Mouse (Mus musculus) CH12.LX (cell line): ENCODE results near the gene Fbxo44. TPM values are rescaled to one million over a fixed set of nuclear protein-coding genes. Genes with fewer than 3 reads are reported as not detected.

Experiments used
- DNase-seq: peaks from one replicate; pipeline ENCODE4 v3.0.0-alpha.2; 2013; ENCODE audit errors: extremely low read depth
- H3K27ac ChIP-seq: 2 replicates; pipeline ENCODE4 v1.5.1; 2012; ENCODE audit warnings: low read depth, mild to moderate bottlenecking, control low read depth, moderate library complexity; ENCODE audit not compliant: insufficient read depth
- H3K27me3 ChIP-seq: replicated peaks from 2 replicates; pipeline ENCODE3; 2012; ENCODE audit warnings: inconsistent platforms
- H3K36me3 ChIP-seq, 2 experiments: replicated peaks in 1 of 2; 2 replicates each; pipeline versions ENCODE3 to v1.6.1; 2012; ENCODE audit warnings: inconsistent platforms in 1 of 2, low read length in 1 of 2, mild to moderate bottlenecking in 1 of 2, mixed read lengths in 1 of 2, moderate library complexity in 1 of 2; ENCODE audit not compliant: control insufficient read depth in 1 of 2, insufficient read depth in 1 of 2
- H3K4me1 ChIP-seq, 2 experiments: 2 replicates each; pipeline ENCODE4 v1.6.1; 2012; ENCODE audit warnings: inconsistent platforms in 1 of 2, moderate library complexity in 1 of 2; ENCODE audit not compliant: insufficient read depth in 2 of 2, control insufficient read depth in 1 of 2
- H3K4me2 ChIP-seq: 2 replicates; pipeline ENCODE4 v1.6.1; 2012; ENCODE audit warnings: low read depth, mild to moderate bottlenecking, control low read depth; ENCODE audit not compliant: poor library complexity, insufficient read depth, severe bottlenecking
- H3K4me3 ChIP-seq, 3 experiments: fragments of 150-350 bp in 1 of 3; sonication (generic) in 1 of 3; replicated peaks in 1 of 3; 2 replicates each; pipeline versions ENCODE3 to v1.5.1; 2011 to 2012; ENCODE audit warnings: low read depth in 2 of 3, low read length in 2 of 3, mild to moderate bottlenecking in 2 of 3, moderate library complexity in 2 of 3, control low read depth in 1 of 3, improper control_type of control experiment in 1 of 3, inconsistent platforms in 1 of 3, mixed read lengths in 1 of 3; ENCODE audit not compliant: poor library complexity in 1 of 3
- H3K79me2 ChIP-seq: replicated peaks from 2 replicates; pipeline ENCODE4 v1.6.1; 2012; ENCODE audit warnings: mild to moderate bottlenecking, moderate library complexity; ENCODE audit not compliant: control insufficient read depth, poor library complexity, insufficient read depth, severe bottlenecking; ENCODE audit errors: extremely low read depth
- H3K9ac ChIP-seq: 2 replicates; pipeline ENCODE4 v1.6.1; 2012; ENCODE audit warnings: low read depth, mild to moderate bottlenecking, control low read depth, moderate library complexity; ENCODE audit not compliant: insufficient read depth
- H3K9me3 ChIP-seq: replicated peaks from 2 replicates; pipeline ENCODE3; 2012; ENCODE audit warnings: low read length, inconsistent platforms, mixed read lengths
- BHLHE40 ChIP-seq: IDR thresholded peaks from 2 replicates; pipeline ENCODE4 v1.6.1; 2011; ENCODE audit warnings: mild to moderate bottlenecking, low read depth, low read length, improper control_type of control experiment
- CHD1 ChIP-seq: IDR thresholded peaks from 2 replicates; pipeline ENCODE4 v1.6.1; 2012; ENCODE audit warnings: low read depth, low read length, improper control_type of control experiment, inconsistent platforms
- CHD2 ChIP-seq: IDR thresholded peaks from 2 replicates; pipeline ENCODE4 v1.6.1; 2011; ENCODE audit warnings: low read length, improper control_type of control experiment
- CTCF ChIP-seq, 2 experiments: IDR thresholded peaks in 1 of 2; conservative IDR thresholded peaks in 1 of 2; 2 replicates each; pipeline ENCODE4 v1.5.1; 2011 to 2012; ENCODE audit warnings: low read depth in 2 of 2, low read length in 2 of 2, improper control_type of control experiment in 1 of 2, inconsistent platforms in 1 of 2, mild to moderate bottlenecking in 1 of 2, moderate library complexity in 1 of 2
- E2F4 ChIP-seq: IDR thresholded peaks from 2 replicates; pipeline ENCODE4 v1.6.1; 2011; ENCODE audit warnings: low read depth, low read length, improper control_type of control experiment; ENCODE audit not compliant: insufficient replicate concordance
- ELF1 ChIP-seq: IDR thresholded peaks from 2 replicates; pipeline ENCODE4 v1.6.1; 2014; ENCODE audit warnings: low read depth, mild to moderate bottlenecking, inconsistent platforms, low read length, improper control_type of control experiment
- EP300 ChIP-seq: IDR thresholded peaks from 2 replicates; pipeline ENCODE4 v1.6.1; 2011; ENCODE audit warnings: low read length, improper control_type of control experiment
- ETS1 ChIP-seq: conservative IDR thresholded peaks from 2 replicates; pipeline ENCODE4 v1.6.1; 2012; ENCODE audit warnings: low read depth, mild to moderate bottlenecking, inconsistent platforms, low read length, improper control_type of control experiment, moderate library complexity
- GABPA ChIP-seq: IDR thresholded peaks from 2 replicates; pipeline ENCODE4 v1.6.1; 2012; ENCODE audit warnings: low read depth, low read length, improper control_type of control experiment, inconsistent platforms; ENCODE audit not compliant: insufficient replicate concordance
- HCFC1 ChIP-seq: IDR thresholded peaks from 2 replicates; pipeline ENCODE4 v1.6.1; 2012; ENCODE audit warnings: low read depth, mild to moderate bottlenecking, inconsistent platforms, low read length, improper control_type of control experiment
- IRF4 ChIP-seq: IDR thresholded peaks from 2 replicates; pipeline ENCODE4 v1.6.1; 2014; ENCODE audit warnings: low read depth, mild to moderate bottlenecking, inconsistent platforms, low read length, improper control_type of control experiment
- JUN ChIP-seq: IDR thresholded peaks from 2 replicates; pipeline ENCODE4 v1.6.1; 2011; ENCODE audit warnings: low read depth, mild to moderate bottlenecking, low read length, improper control_type of control experiment, moderate library complexity; ENCODE audit not compliant: insufficient read depth
- JUND ChIP-seq: conservative IDR thresholded peaks from 2 replicates; pipeline ENCODE4 v1.6.1; 2011; ENCODE audit warnings: low read depth, low read length, improper control_type of control experiment
- KAT2A ChIP-seq: IDR thresholded peaks from 2 replicates; pipeline ENCODE4 v1.6.1; 2012; ENCODE audit warnings: low read length, improper control_type of control experiment, inconsistent platforms; ENCODE audit not compliant: insufficient replicate concordance
- MAFK ChIP-seq: IDR thresholded peaks from 2 replicates; pipeline ENCODE4 v1.6.1; 2011; ENCODE audit warnings: low read length, improper control_type of control experiment; ENCODE audit not compliant: insufficient replicate concordance
- MAX ChIP-seq: IDR thresholded peaks from 2 replicates; pipeline ENCODE4 v1.6.1; 2011; ENCODE audit warnings: low read length, improper control_type of control experiment
- MAZ ChIP-seq: IDR thresholded peaks from 2 replicates; pipeline ENCODE4 v1.6.1; 2012; ENCODE audit warnings: low read depth, mild to moderate bottlenecking, inconsistent platforms, low read length, improper control_type of control experiment, moderate library complexity
- MEF2A ChIP-seq: IDR thresholded peaks from 2 replicates; pipeline ENCODE4 v1.6.1; 2014; ENCODE audit warnings: low read depth, mild to moderate bottlenecking, inconsistent platforms, low read length, improper control_type of control experiment, borderline replicate concordance
- MXI1 ChIP-seq: IDR thresholded peaks from 2 replicates; pipeline ENCODE4 v1.6.1; 2011; ENCODE audit warnings: mild to moderate bottlenecking, low read depth, low read length, improper control_type of control experiment
- MYC ChIP-seq: IDR thresholded peaks from 2 replicates; pipeline ENCODE4 v1.6.1; 2011; ENCODE audit warnings: low read depth, mild to moderate bottlenecking, improper control_type of control experiment, low read length
- NELFE ChIP-seq: IDR thresholded peaks from 2 replicates; pipeline ENCODE4 v1.6.1; 2011; ENCODE audit warnings: low read depth, low read length, improper control_type of control experiment
- NRF1 ChIP-seq: IDR thresholded peaks from 2 replicates; pipeline ENCODE4 v1.6.1; 2014; ENCODE audit warnings: low read depth, mild to moderate bottlenecking, inconsistent platforms, low read length, improper control_type of control experiment, moderate library complexity
- PAX5 ChIP-seq: IDR thresholded peaks from 2 replicates; pipeline ENCODE4 v1.6.1; 2012; ENCODE audit warnings: low read length, inconsistent platforms, mixed read lengths
- POLR2A ChIP-seq: IDR thresholded peaks from 2 replicates; pipeline ENCODE4 v1.6.1; 2011; ENCODE audit warnings: low read depth, mild to moderate bottlenecking, improper control_type of control experiment, low read length
- POLR2AphosphoS2 ChIP-seq: IDR thresholded peaks from 2 replicates; pipeline ENCODE4 v1.6.1; 2011; ENCODE audit warnings: low read depth, low read length, improper control_type of control experiment
- RAD21 ChIP-seq: IDR thresholded peaks from 2 replicates; pipeline ENCODE4 v1.6.1; 2011; ENCODE audit warnings: low read depth, mild to moderate bottlenecking, low read length, improper control_type of control experiment, moderate library complexity
- RCOR1 ChIP-seq: conservative IDR thresholded peaks from 2 replicates; pipeline ENCODE4 v1.6.1; 2012; ENCODE audit warnings: low read depth, mild to moderate bottlenecking, inconsistent platforms, low read length, improper control_type of control experiment
- SIN3A ChIP-seq: IDR thresholded peaks from 2 replicates; pipeline ENCODE4 v1.6.1; 2012; ENCODE audit warnings: low read length, improper control_type of control experiment, inconsistent platforms
- SMC3 ChIP-seq: IDR thresholded peaks from 2 replicates; pipeline ENCODE4 v1.6.1; 2011; ENCODE audit warnings: low read depth, low read length, improper control_type of control experiment
- TBP ChIP-seq: conservative IDR thresholded peaks from 2 replicates; pipeline ENCODE4 v1.6.1; 2011; ENCODE audit warnings: low read depth, low read length, improper control_type of control experiment
- TCF12 ChIP-seq: IDR thresholded peaks from 2 replicates; pipeline ENCODE4 v1.6.1; 2014; ENCODE audit warnings: low read depth, mild to moderate bottlenecking, inconsistent platforms, low read length, improper control_type of control experiment
- UBTF ChIP-seq: IDR thresholded peaks from 2 replicates; pipeline ENCODE4 v1.6.1; 2012; ENCODE audit warnings: low read depth, mild to moderate bottlenecking, inconsistent platforms, low read length, improper control_type of control experiment, moderate library complexity
- USF1 ChIP-seq: IDR thresholded peaks from 2 replicates; pipeline ENCODE4 v1.6.1; 2014; ENCODE audit warnings: low read depth, mild to moderate bottlenecking, inconsistent platforms, low read length, improper control_type of control experiment
- USF2 ChIP-seq: conservative IDR thresholded peaks from 2 replicates; pipeline ENCODE4 v1.6.1; 2011; ENCODE audit warnings: low read depth, low read length, improper control_type of control experiment
- ZC3H11A ChIP-seq: IDR thresholded peaks from 2 replicates; pipeline ENCODE4 v1.6.1; 2012; ENCODE audit warnings: low read depth, mild to moderate bottlenecking, inconsistent platforms, low read length, improper control_type of control experiment
- ZMIZ1 ChIP-seq: IDR thresholded peaks from 2 replicates; pipeline ENCODE4 v1.6.1; 2012; ENCODE audit warnings: low read depth, mild to moderate bottlenecking, inconsistent platforms, low read length, improper control_type of control experiment
- ZNF384 ChIP-seq: IDR thresholded peaks from 2 replicates; pipeline ENCODE4 v1.6.1; 2012; ENCODE audit warnings: low read depth, low read length, improper control_type of control experiment, inconsistent platforms
- dilution Hi-C: fragments of 300-500 bp; cut with MboI; formaldehyde crosslinking; loops from 2 replicates; pipeline ENCODE4 v1.14.3; 2020; ENCODE audit warnings: low sequenced_read_pairs; ENCODE audit not compliant: extremely low pct_unique_long_range_greater_than_20kb, extremely low pct_ligation_motif_present
- in situ Hi-C: fragments of 300-500 bp; cut with MboI; formaldehyde crosslinking; loops from 3 replicates; pipeline ENCODE4 v1.14.3; 2019; ENCODE audit warnings: low sequenced_read_pairs, low pct_ligation_motif_present, low pct_unique_long_range_greater_than_20kb, mixed read lengths
- polyA plus RNA-seq: library from polyadenylated mRNA; unstranded; fragments of >175 nt; gene quantifications from 2 replicates; pipeline ENCODE4 v1.2.1, GENCODE M21; 2012; ENCODE audit warnings: low read depth; ENCODE audit not compliant: insufficient read length
- total RNA-seq, 2 experiments: library from RNA; depleted of rRNA; stranded (reverse); fragments of 300-350 nt in 1 of 2; fragments of >200 nt in 1 of 2; gene quantifications; 2 replicates each; pipeline ENCODE4 v1.2.3; 2012 to 2014

Fbxo44 gene
- total and polyA plus RNA-seq, 3 experiments, result 2.1 to 10.6 (median 2.8) TPM

GRCm38 (mm10) chr4:148159544-148160435, 492 bp downstream of the Fbxo44 start:
- peaks cover 5 to 14% of the 10 kb centered on the region in 2 experiments for H3K4me1 ChIP-seq
- 0 out of 2 replicates have a peak overlapping the region, but pooled peaks have one; percentile 23 for H3K27ac ChIP-seq
- DNase-seq, result peak; percentile 89
- peak overlapping the region; percentile 90 for H3K4me2 ChIP-seq
- peak overlapping the region; percentile 79 for H3K9ac ChIP-seq
- H3K4me3 ChIP-seq, result peak overlapping the region; percentile 62 to 98 (median 80)
- H3K36me3 ChIP-seq, result peaks cover 15% of the 10 kb centered on the region in 2 experiments
- H3K27me3 ChIP-seq, result peaks cover 55% of the 10 kb centered on the region
- in situ Hi-C loops, result loop anchor here (10.0 to 25.0 kb wide), 2 partner anchors 205 to 453 kb away; partner anchors contain the start of gene Masp2
- H3K9me3 ChIP-seq, result no peaks in the 10 kb centered on the region
- dilution Hi-C loops, result no loop called here
- no peaks in the 10 kb centered on the region; the same call in 1 of the 2 replicates for H3K79me2 ChIP-seq
- TF ChIP-seq PAX5, result no peak
- no peak for TF ChIP-seq TBP
- TF ChIP-seq SIN3A, result peak; percentile 6; the same call in 1 of the 2 replicates
- no peak for TF ChIP-seq IRF4
- no peak for TF ChIP-seq KAT2A
- no peak for TF ChIP-seq E2F4
- TF ChIP-seq GABPA, result no peak
- TF ChIP-seq RCOR1, result no peak; the same call in 1 of the 2 replicates
- no peak for TF ChIP-seq POLR2AphosphoS2
- 0 out of 2 replicates have a peak, but pooled peaks have one; percentile 12 for TF ChIP-seq POLR2A
- peak in 1 of 2 experiments; percentile 27; a peak in 2 of 4 replicates for TF ChIP-seq CTCF (conservative IDR thresholded peaks at IDR 0.05 in 1 of 2, IDR thresholded peaks at IDR 0.05 in 1 of 2; ENCODE audit: low read depth in 2 of 2, low read length in 2 of 2)
- no peak for TF ChIP-seq CHD1
- no peak for TF ChIP-seq MYC
- no peak for TF ChIP-seq ZNF384
- TF ChIP-seq ZMIZ1, result 0 out of 2 replicates have a peak, but pooled peaks have one; percentile 24
- no peak; the same call in 1 of the 2 replicates for TF ChIP-seq TCF12
- peak; percentile 53 for TF ChIP-seq CHD2
- no peak; the same call in 1 of the 2 replicates for TF ChIP-seq MAX
- no peak for TF ChIP-seq ELF1
- TF ChIP-seq HCFC1, result 0 out of 2 replicates have a peak, but pooled peaks have one; percentile 6
- TF ChIP-seq SMC3, result no peak
- peak; percentile 62; the same call in 1 of the 2 replicates for TF ChIP-seq MXI1
- TF ChIP-seq JUND, result no peak
- TF ChIP-seq BHLHE40, result no peak
- TF ChIP-seq NRF1, result peak; percentile 48; the same call in 1 of the 2 replicates
- TF ChIP-seq UBTF, result no peak
- no peak for TF ChIP-seq RAD21
- TF ChIP-seq MEF2A, result no peak
- TF ChIP-seq MAZ, result peak; percentile 87
- no peak for TF ChIP-seq ETS1
- TF ChIP-seq USF1, result no peak
- no peak for TF ChIP-seq USF2
- no peak for TF ChIP-seq JUN
- TF ChIP-seq NELFE, result 0 out of 2 replicates have a peak, but pooled peaks have one; percentile 11
- TF ChIP-seq MAFK, result no peak
- TF ChIP-seq ZC3H11A, result no peak
- TF ChIP-seq EP300, result no peak
